Mouse (Mus musculus) liver, embryonic 14.5 days (tissue): ENCODE data around the gene Ap2m1. TPM values are rescaled to one million over a fixed set of nuclear protein-coding genes. Genes with fewer than 3 reads are reported as not detected.
A peak's percentile ranks its signal among the peaks of the same experiment; 100 is the strongest.
"Not testable (repeated sequence)": the region's sequence is repeated elsewhere in the genome, so short reads cannot be mapped to it uniquely, and the experiment has no call there.

Source experiments
- ATAC-seq: fragments of 200-750 bp; cut with Nextera tagmentation; 2 replicates; pipeline ENCODE4 v1.8.0; 2017; ENCODE audit warnings: moderate number of reproducible peaks, mild to moderate bottlenecking, moderate library complexity; ENCODE audit not compliant: insufficient read depth
- DNase-seq, 3 experiments: peaks; one replicate each; pipeline ENCODE4 v3.0.0-alpha.2; 2012 to 2013; ENCODE audit warnings: low read depth in 3 of 3, low spot score in 3 of 3
- H3K27ac ChIP-seq: fragments of 300-500 bp; sonication (generic); 2 replicates; pipeline ENCODE4 v1.5.1; 2014; ENCODE audit warnings: moderate library complexity, mild to moderate bottlenecking, control low read depth, inconsistent platforms
- H3K27me3 ChIP-seq: fragments of 300-500 bp; sonication (generic); 2 replicates; pipeline ENCODE4 v1.6.1; 2014; ENCODE audit warnings: mild to moderate bottlenecking, low read length, moderate library complexity; ENCODE audit not compliant: control insufficient read depth, insufficient read depth
- H3K36me3 ChIP-seq: fragments of 300-500 bp; sonication (generic); replicated peaks from 2 replicates; pipeline ENCODE4 v1.6.1; 2014; ENCODE audit warnings: low read depth; ENCODE audit not compliant: control insufficient read depth, insufficient read depth
- H3K4me1 ChIP-seq, 2 experiments: fragments of 200-500 bp in 1 of 2; fragments of 300-500 bp in 1 of 2; sonication (generic) in 1 of 2; replicated peaks; 2 replicates each; pipeline ENCODE4 v1.6.1; 2012 to 2014; ENCODE audit warnings: antibody characterized with exemption in 1 of 2, inconsistent platforms in 1 of 2, low read length in 1 of 2; ENCODE audit not compliant: control insufficient read depth in 2 of 2, insufficient read depth in 2 of 2
- H3K4me2 ChIP-seq: fragments of 300-500 bp; sonication (generic); 2 replicates; pipeline ENCODE4 v1.6.1; 2014; ENCODE audit warnings: low read depth, mild to moderate bottlenecking, control low read depth, moderate library complexity
- H3K4me3 ChIP-seq, 2 experiments: fragments of 200-500 bp in 1 of 2; fragments of 300-500 bp in 1 of 2; sonication (generic) in 1 of 2; 2 replicates each; pipeline ENCODE4 v1.5.1; 2012 to 2014; ENCODE audit warnings: low read depth in 2 of 2, low read length in 2 of 2, mild to moderate bottlenecking in 2 of 2, control low read depth in 1 of 2, inconsistent platforms in 1 of 2, moderate library complexity in 1 of 2; ENCODE audit not compliant: insufficient read depth in 1 of 2
- H3K9ac ChIP-seq: fragments of 300-500 bp; sonication (generic); replicated peaks from 2 replicates; pipeline ENCODE4 v1.6.1; 2014; ENCODE audit warnings: mild to moderate bottlenecking, control low read depth, moderate library complexity
- H3K9me3 ChIP-seq: fragments of 300-500 bp; sonication (generic); 2 replicates; pipeline ENCODE4 v1.6.1; 2016; ENCODE audit warnings: low read length, mixed read lengths; ENCODE audit not compliant: control insufficient read depth
- CTCF ChIP-seq: IDR thresholded peaks from 2 replicates; pipeline ENCODE4 v1.5.1; 2016; ENCODE audit warnings: antibody characterized with exemption, low read depth, control low read depth
- EP300 ChIP-seq: IDR thresholded peaks from 2 replicates; pipeline ENCODE4 v1.6.1; 2016; ENCODE audit warnings: antibody characterized with exemption, low read depth
- WGBS: fragments of 180-500 bp; shearing (Covaris S2); extraction: QIAGEN DNeasy Blood & Tissue Kit; methylation state at CpG from one replicate; pipeline ENCODE4 v1.1.7; 2014; ENCODE audit not compliant: insufficient replicate concordance; 5-methylcytosine and 5-hydroxymethylcytosine counted together
- polyA plus RNA-seq, 2 experiments: library from polyadenylated mRNA; depleted of rRNA in 1 of 2; stranded (reverse) in 1 of 2; unstranded in 1 of 2; fragments of >200 nt; fragmentation: Nextera tagmentation in 1 of 2; extraction: Ambion mirVana in 1 of 2; gene quantifications; 2 replicates each; pipeline versions ENCODE4 v1.2.1 to v1.2.3; 2012 to 2014

Gene Ap2m1
- polyA plus RNA-seq (2012; rRNA removed) (259 and 268 TPM in 2 replicates), polyA plus RNA-seq (2014; fragmentation: Nextera tagmentation; extraction: Ambion mirVana) (364 and 392 TPM in 2 replicates)

- peak within 1 kb of the TSS; percentile 78 for H3K4me2 ChIP-seq
- ATAC-seq (peak; percentile 94), DNase-seq (peak; percentile 98 to 99 (median 99))
- TF ChIP-seq EP300 (no peak), CTCF (0 out of 2 replicates have a peak, but pooled peaks have one; percentile 8)
- peaks cover 17 to 26% of the 10 kb centered on the region in 2 experiments for H3K4me1 ChIP-seq
- no peaks in the 10 kb centered on the region for H3K9me3 ChIP-seq
- H3K36me3 ChIP-seq: peaks cover 35% of the 10 kb centered on the region
- H3K9ac ChIP-seq: peak within 1 kb of the TSS; percentile 86
- peak within 1 kb of the TSS; percentile 88 to 98 for H3K4me3 ChIP-seq
- WGBS: under 1% methylated on average over 52 of the region's 52 CpGs
- H3K27me3 ChIP-seq: no peaks in the 10 kb centered on the region
- peak within 1 kb of the TSS; percentile 89 for H3K27ac ChIP-seq
Observed at GRCm38 (mm10) chr16:20535296-20536080, at the start of gene Ap2m1. Gene Ap2m1, plus strand, starts transcription at chr16:20535478.

- H3K27ac ChIP-seq: no peak overlapping the region
- no peak for ATAC-seq
- no peaks in the 10 kb centered on the region for H3K4me1 ChIP-seq
- H3K27me3 ChIP-seq: no peaks in the 10 kb centered on the region
- H3K4me2 ChIP-seq: no peak overlapping the region
- no peaks in the 10 kb centered on the region for H3K9me3 ChIP-seq
- no peak overlapping the region for H3K9ac ChIP-seq
- no peak overlapping the region for H3K4me3 ChIP-seq
- DNase-seq: no peak
- 43% methylated on average over 3 of the region's 3 CpGs for WGBS
- H3K36me3 ChIP-seq: no peaks in the 10 kb centered on the region
- no peak for TF ChIP-seq CTCF
- TF ChIP-seq EP300: no peak
Observed at GRCm38 (mm10) chr16:20486048-20486447, 49.2 kb upstream of the Ap2m1 start.

- H3K27ac ChIP-seq: no peak overlapping the region
- no peaks in the 10 kb centered on the region for H3K9me3 ChIP-seq
- ATAC-seq (no peak), DNase-seq (no peak)
- no peaks in the 10 kb centered on the region for H3K4me1 ChIP-seq
- no peak overlapping the region for H3K9ac ChIP-seq
- 69% methylated on average over 1 of the region's 1 CpGs for WGBS
- H3K36me3 ChIP-seq: no peaks in the 10 kb centered on the region
- TF ChIP-seq EP300: no peak
- TF ChIP-seq CTCF: no peak
- H3K4me2 ChIP-seq: no peak overlapping the region
- H3K4me3 ChIP-seq: no peak overlapping the region
- H3K27me3 ChIP-seq: no peaks in the 10 kb centered on the region
Observed at GRCm38 (mm10) chr16:20488151-20488550, 47.1 kb upstream of the Ap2m1 start.

- H3K36me3 ChIP-seq, H3K27ac ChIP-seq, H3K9ac ChIP-seq, H3K4me2 ChIP-seq, ATAC-seq, H3K27me3 ChIP-seq, H3K4me3 ChIP-seq, H3K9me3 ChIP-seq, DNase-seq, H3K4me1 ChIP-seq: not testable (repeated sequence)
- WGBS: 61% methylated on average over 9 of the region's 9 CpGs
Observed at GRCm38 (mm10) chr16:20488751-20489150, 46.5 kb upstream of the Ap2m1 start.

GRCm38 (mm10) chr16:20489233-20489632 lies 46.0 kb upstream of the Ap2m1 start:
- no peaks in the 10 kb centered on the region for H3K36me3 ChIP-seq
- H3K4me2 ChIP-seq: no peak overlapping the region
- ATAC-seq: no peak
- no peaks in the 10 kb centered on the region for H3K9me3 ChIP-seq
- H3K27ac ChIP-seq: no peak overlapping the region
- DNase-seq: no peak
- no peak overlapping the region for H3K4me3 ChIP-seq
- no peak overlapping the region for H3K9ac ChIP-seq
- 50% methylated on average over 2 of the region's 2 CpGs for WGBS
- no peaks in the 10 kb centered on the region for H3K27me3 ChIP-seq
- no peaks in the 10 kb centered on the region for H3K4me1 ChIP-seq
- no peak for TF ChIP-seq CTCF
